ENCODE assay signal across 9 mouse cellular contexts in the genomic region with DNA sequence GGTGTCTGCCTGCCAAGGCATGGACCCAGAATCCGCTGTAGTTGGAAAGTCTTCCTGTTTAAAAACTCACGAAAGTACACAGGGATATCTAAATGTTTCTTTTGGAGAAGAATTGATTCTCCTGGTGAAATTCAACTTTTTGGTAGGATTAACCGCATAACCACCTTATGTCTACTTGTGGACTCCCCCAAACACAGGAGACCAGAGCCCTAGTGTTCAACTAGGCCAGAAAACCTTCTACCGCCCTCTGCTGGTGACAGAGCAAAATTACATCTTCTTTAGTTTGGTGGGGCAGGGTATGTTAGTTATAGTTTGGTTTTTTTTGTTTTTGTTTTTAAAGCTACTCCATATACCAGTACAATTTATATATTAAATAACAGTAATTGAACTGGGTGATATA. TPM values are rescaled to one million over a fixed set of nuclear protein-coding genes. Genes with fewer than 3 reads are reported as not detected.
A peak's percentile ranks its signal among the peaks of the same experiment; 100 is the strongest.
DNase-seq lines count a peak whose midpoint lies in the region; ATAC-seq and TF ChIP-seq lines count a peak whose summit lies in the region.
"Had no signal": no experiment of that assay in that cellular context is flagged by ENCODE, and none has a peak within 500 bp of the region (broad histone marks: within the 10 kb centered on the region; RNA-seq: fewer than 3 reads in every experiment).

No protein-coding gene starts in this region.

- no peaks in the 10 kb centered on the region for H3K36me3 ChIP-seq in ES-E14 (ENCODE audit: control insufficient read depth, insufficient read depth, low read length, poor library complexity, severe bottlenecking)
- H3K36me3 ChIP-seq in embryonic facial prominence, embryonic 11.5 days (replicated peaks; ENCODE audit: control insufficient read depth, insufficient read depth, low read depth, low read length): no peaks in the 10 kb centered on the region

- intact Hi-C loops in left cerebral cortex, postnatal 4 days (cut with DNase I): loop anchor here (5.0 kb wide), 1 partner anchor 264 kb away; a partner anchor contains a TSS

- H3K4me3 ChIP-seq in ES-E14 (ENCODE audit: insufficient read depth in 1 of 2, low read depth in 1 of 2, low read length in 2 of 2, poor library complexity in 1 of 2, severe bottlenecking in 1 of 2): no peak overlapping the region
- no peak overlapping the region for H3K4me3 ChIP-seq in embryonic facial prominence, embryonic 11.5 days (ENCODE audit: low read depth, low read length)
- H3K4me3 ChIP-seq: limb, embryonic 15.5 days had no signal

- ATAC-seq in embryonic facial prominence, embryonic 11.5 days (replicated peaks; ENCODE audit: insufficient number of reproducible peaks, low FRiP score, low TSS enrichment, low read depth): no peak

- WGBS in embryonic facial prominence, embryonic 11.5 days: 54% methylated on average over 4 of the region's 4 CpGs

- in situ Hi-C loops in ES-E14 (cut with MboI; ENCODE audit: low sequenced_read_pairs in 2 of 2, unreplicated experiment in 2 of 2): no loop called here

- no peaks in the 10 kb centered on the region for H3K9me3 ChIP-seq in ES-E14 (ENCODE audit: control insufficient read depth, insufficient read depth, low read depth, low read length)
- H3K9me3 ChIP-seq in embryonic facial prominence, embryonic 11.5 days (replicated peaks; ENCODE audit: control insufficient read depth, low read length): no peaks in the 10 kb centered on the region
- H3K9me3 ChIP-seq: limb, embryonic 15.5 days had no signal

- H3K4me2 ChIP-seq in embryonic facial prominence, embryonic 11.5 days (ENCODE audit: low read depth, low read length): no peak overlapping the region
- H3K4me2 ChIP-seq: limb, embryonic 15.5 days had no signal

- H3K27me3 ChIP-seq in embryonic facial prominence, embryonic 11.5 days (ENCODE audit: control insufficient read depth, insufficient read depth, low read length): no peaks in the 10 kb centered on the region
- H3K27me3 ChIP-seq: limb, embryonic 15.5 days had no signal

- H3K9ac ChIP-seq in ES-E14 (ENCODE audit: insufficient read depth, low read depth, low read length, poor library complexity, severe bottlenecking): no peak overlapping the region
- no peak overlapping the region for H3K9ac ChIP-seq in embryonic facial prominence, embryonic 11.5 days (replicated peaks; ENCODE audit: low read length)
- H3K9ac ChIP-seq: limb, embryonic 15.5 days had no signal

- DNase-seq in heart, adult 9 months (ENCODE audit: low spot score in 2 of 2): peak; percentile 31 to 59
- DNase-seq in heart, adult 11 months: no peak
- DNase-seq in 416B (ENCODE audit: low read depth) (peak; percentile 47), ES-E14 (ENCODE audit: low read depth, low spot score) (peak; percentile 73)
- DNase-seq in embryonic facial prominence, embryonic 11.5 days (ENCODE audit: low spot score): peak; percentile 75
- DNase-seq in left cerebral cortex, postnatal 4 days: peak; percentile 60
- peak; percentile 44 for DNase-seq in right cerebral cortex, adult 18-20 months
- DNase-seq in Muller cell, postnatal 12 days (ENCODE audit: inconsistent ontology term): no peak

- H3K4me1 ChIP-seq in ES-E14 (ENCODE audit: control insufficient read depth in 2 of 2, insufficient read depth in 2 of 2, low read length in 2 of 2, poor library complexity in 1 of 2): no peaks in the 10 kb centered on the region
- no peaks in the 10 kb centered on the region; the same call in 1 of the 2 replicates for H3K4me1 ChIP-seq in embryonic facial prominence, embryonic 11.5 days (ENCODE audit: control insufficient read depth, insufficient read depth, low read length)

- no peak overlapping the region for H3K27ac ChIP-seq in ES-E14 (ENCODE audit: insufficient read depth, low read depth, low read length, poor library complexity, severe bottlenecking)
- no peak overlapping the region for H3K27ac ChIP-seq in embryonic facial prominence, embryonic 11.5 days (replicated peaks; ENCODE audit: low read depth, low read length)
- H3K27ac ChIP-seq: limb, embryonic 15.5 days had no signal

TF ChIP-seq in ES-E14, 5 proteins besides CTCF, POLR2A, EP300 and RAD21:
- TF ChIP-seq ZC3H11A (IDR thresholded peaks at IDR 0.05; ENCODE audit: borderline replicate concordance, low read depth, low read length) (peak; percentile 38; the same call in 1 of the 2 replicates), HCFC1 (IDR thresholded peaks at IDR 0.05; ENCODE audit: borderline replicate concordance, insufficient read depth, low read length) (no peak)

RNA-seq across cellular contexts. Expression of a gene that starts 55.2 kb away (rescaled TPM):
- total RNA-seq in ES-E14 (2012; rRNA removed): 2.9 and 3.3 TPM in 2 replicates
- polyA plus RNA-seq in embryonic facial prominence, embryonic 11.5 days (2014; fragmentation: Nextera tagmentation; extraction: Ambion mirVana): 10.0 and 12.8 TPM in 2 replicates
- total RNA-seq in left cerebral cortex, postnatal 4 days (2021): 10 to 100 TPM; 18.3 to 19.6 TPM

Comparison
In these comparisons a context has a peak if more than half of its experiments do, and no peak if none do; other contexts are left out.
1. DNase-seq: peak in heart, adult 9 months (2 of 2), 416B (single experiment), ES-E14 (single experiment), embryonic facial prominence, embryonic 11.5 days (single experiment), left cerebral cortex, postnatal 4 days (single experiment) and right cerebral cortex, adult 18-20 months (single experiment); none in heart, adult 11 months (single experiment) and Muller cell, postnatal 12 days (single experiment).